Mouse (Mus musculus) intestine, postnatal 0 days (tissue): Measurements from ENCODE around the gene Gm9745. TPM values are rescaled to one million over a fixed set of nuclear protein-coding genes. Genes with fewer than 3 reads are reported as not detected.

Source experiments
- microRNA-seq: library from miRNA; unstranded; fragments of <30 nt; microRNA quantifications from one replicate; pipeline ENCODE4, GENCODE M21; 2016
- polyA plus RNA-seq: library from polyadenylated mRNA; unstranded; fragments of >200 nt; fragmentation: Nextera tagmentation; extraction: Ambion mirVana; gene quantifications from 2 replicates; pipeline ENCODE4 v1.2.1, GENCODE M21; 2015

Gene Gm9745
- polyA plus RNA-seq, 1 experiment from 2014 or later: not detected

Small RNA genes within 50 kb of the gene (microRNA-seq; reads per million reads assigned to microRNA genes)
- gene Gm22750: not detected

Other genes with a start within 250 kb of the Gm9745 start
- 7.7 and 8.0 TPM in 2 replicates for gene Wdr37, start 76.3 kb downstream of the Gm9745 start, polyA plus RNA-seq
- 27.6 and 30.9 TPM in 2 replicates for gene Idi1, start 62.7 kb downstream of the Gm9745 start, polyA plus RNA-seq
- not detected in 2 replicates for gene Idi2, start 4.6 kb upstream of the Gm9745 start, polyA plus RNA-seq
- gene Gtpbp4, start 47.9 kb upstream of the Gm9745 start, polyA plus RNA-seq: 28.8 and 30.3 TPM in 2 replicates
- gene Larp4b, start 145.7 kb upstream of the Gm9745 start, polyA plus RNA-seq: 32.5 and 35.8 TPM in 2 replicates